In genomic region chr16:93355204-93355899, GRCm38 (mm10) we compare ENCODE assay signal across 15 mouse cellular contexts.
"Had no signal": no experiment of that assay in that cellular context is flagged by ENCODE, and none has a peak within 500 bp of the region (broad histone marks: within the 10 kb centered on the region; RNA-seq: fewer than 3 reads in every experiment).

No protein-coding gene starts in this region.

- H3K4me3 ChIP-seq: lung, embryonic 15.5 days; midbrain, embryonic 13.5 days; midbrain, embryonic 15.5 days; neural tube, embryonic 12.5 days had no signal

- H3K27ac ChIP-seq: lung, embryonic 15.5 days; macrophage; midbrain, embryonic 13.5 days; midbrain, embryonic 15.5 days; neural tube, embryonic 12.5 days had no signal

- H3K9ac ChIP-seq: lung, embryonic 15.5 days; midbrain, embryonic 13.5 days; midbrain, embryonic 15.5 days; neural tube, embryonic 12.5 days had no signal

- DNase-seq: lung, adult 2 months; lung, postnatal 14 days; lung, postnatal 36 days; right cerebral cortex, postnatal 14 days; thymus, adult 18-20 months; thymus, postnatal 14 days; thymus, postnatal 36 days had no signal

- H3K36me3 ChIP-seq: lung, embryonic 15.5 days; midbrain, embryonic 13.5 days; midbrain, embryonic 15.5 days; neural tube, embryonic 12.5 days had no signal

- H3K4me1 ChIP-seq: lung, embryonic 15.5 days; midbrain, embryonic 13.5 days; midbrain, embryonic 15.5 days; neural tube, embryonic 12.5 days had no signal

- H3K4me2 ChIP-seq: lung, embryonic 15.5 days; midbrain, embryonic 11.5 days; midbrain, embryonic 13.5 days; midbrain, embryonic 15.5 days; neural tube, embryonic 12.5 days had no signal

- H3K9me3 ChIP-seq: lung, embryonic 15.5 days; megakaryocyte, embryonic 14.5 days; midbrain, embryonic 13.5 days; midbrain, embryonic 15.5 days; neural tube, embryonic 12.5 days had no signal

- ATAC-seq: lung, postnatal 0 days; midbrain, embryonic 13.5 days; midbrain, embryonic 15.5 days had no signal

- H3K27me3 ChIP-seq: lung, embryonic 15.5 days; midbrain, embryonic 13.5 days; midbrain, embryonic 15.5 days; neural tube, embryonic 12.5 days had no signal
